Mouse (Mus musculus) layer of hippocampus, adult 11-12 months (tissue): ENCODE measurements around the gene 5031439G07Rik.
A peak's percentile ranks its signal among the peaks of the same experiment; 100 is the strongest.

Experiments
- DNase-seq: peaks from one replicate; pipeline ENCODE4 v3.0.0; 2022; ENCODE audit warnings: low spot score

Gene 5031439G07Rik

DNA sequence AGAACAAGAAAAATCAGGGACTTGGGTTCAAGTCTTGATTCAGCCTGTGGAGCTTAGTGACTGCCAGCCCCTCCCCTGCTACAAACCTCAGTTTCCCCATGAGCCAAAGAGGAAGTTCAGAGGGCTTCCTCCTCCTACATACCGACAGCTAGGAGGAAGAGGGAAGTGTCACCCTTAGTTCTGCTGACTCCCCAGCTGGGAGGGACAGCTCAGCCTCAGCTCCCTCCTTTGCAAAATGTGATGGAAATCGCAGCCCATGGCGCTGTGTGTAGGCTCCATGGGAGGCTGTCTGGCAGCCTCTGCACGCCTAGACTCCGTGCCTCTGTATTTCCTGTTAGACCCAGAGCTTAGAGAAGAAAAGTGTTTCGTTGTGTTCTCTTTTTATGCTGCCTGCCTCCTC is 6.1 kb upstream of the 5031439G07Rik start:
- DNase-seq: no peak

- no peak for DNase-seq
Measured at GRCm38 (mm10) chr15:84989771-84990170, 1.4 kb upstream of the 5031439G07Rik start.

DNA sequence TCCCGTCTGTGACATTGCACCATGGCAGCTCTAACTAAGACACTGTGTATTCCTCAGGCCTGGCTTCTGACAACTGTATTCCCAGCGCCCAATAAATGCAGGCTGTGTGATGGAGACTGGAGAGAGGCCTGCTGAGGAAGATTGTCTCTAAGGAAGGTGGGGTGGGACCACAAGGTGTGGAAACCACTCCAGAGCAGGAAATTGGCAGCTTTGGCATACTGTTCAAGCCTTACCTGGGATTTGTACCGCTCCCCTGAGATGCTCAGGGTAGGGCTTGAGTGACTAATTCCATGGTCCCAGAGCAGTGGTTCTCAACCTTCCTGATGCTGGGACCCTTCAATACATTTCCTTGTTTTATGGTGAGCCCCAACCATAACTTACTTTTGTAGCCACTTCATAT is 747 bp upstream of the 5031439G07Rik start:
- DNase-seq: no peak

DNA sequence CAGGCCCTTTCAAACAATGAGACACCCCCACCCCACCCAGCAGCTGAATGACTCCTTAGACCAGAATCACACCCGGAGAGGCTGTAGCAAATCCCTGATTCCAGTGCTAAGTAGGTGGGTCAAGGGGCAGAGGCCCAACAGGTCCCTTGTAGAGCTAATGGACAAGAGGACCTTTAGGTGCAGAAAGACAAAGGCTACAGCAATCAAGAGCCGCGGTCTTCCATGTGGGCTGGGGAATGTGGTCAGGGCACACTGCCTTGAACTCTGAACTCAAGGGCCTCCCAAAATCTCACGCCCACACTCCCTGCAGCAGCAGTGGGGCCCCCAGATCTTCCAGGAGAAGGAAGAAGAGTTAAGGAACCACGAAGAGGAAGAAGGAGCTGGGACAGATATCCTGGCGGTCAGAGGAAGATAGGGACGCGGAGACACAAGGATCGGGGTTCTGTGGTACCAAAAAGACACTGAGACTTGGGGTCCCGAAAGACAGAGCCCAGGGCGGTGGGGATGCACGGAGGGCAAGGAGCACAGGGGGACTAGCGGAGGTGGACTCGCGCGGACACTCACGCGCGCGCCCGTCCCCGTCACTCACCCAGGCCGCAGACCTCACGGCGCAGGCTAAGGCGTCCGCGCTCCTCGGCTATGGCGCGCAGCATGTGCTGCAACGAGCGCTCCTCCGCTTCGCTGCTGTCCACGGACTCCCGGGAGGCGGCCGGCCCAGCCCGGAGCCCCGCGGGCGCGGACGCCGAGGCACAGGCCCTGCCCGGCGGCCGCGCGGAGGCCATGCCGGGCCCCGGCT is 1.1 kb downstream of the 5031439G07Rik start:
- no peak for DNase-seq

DNA sequence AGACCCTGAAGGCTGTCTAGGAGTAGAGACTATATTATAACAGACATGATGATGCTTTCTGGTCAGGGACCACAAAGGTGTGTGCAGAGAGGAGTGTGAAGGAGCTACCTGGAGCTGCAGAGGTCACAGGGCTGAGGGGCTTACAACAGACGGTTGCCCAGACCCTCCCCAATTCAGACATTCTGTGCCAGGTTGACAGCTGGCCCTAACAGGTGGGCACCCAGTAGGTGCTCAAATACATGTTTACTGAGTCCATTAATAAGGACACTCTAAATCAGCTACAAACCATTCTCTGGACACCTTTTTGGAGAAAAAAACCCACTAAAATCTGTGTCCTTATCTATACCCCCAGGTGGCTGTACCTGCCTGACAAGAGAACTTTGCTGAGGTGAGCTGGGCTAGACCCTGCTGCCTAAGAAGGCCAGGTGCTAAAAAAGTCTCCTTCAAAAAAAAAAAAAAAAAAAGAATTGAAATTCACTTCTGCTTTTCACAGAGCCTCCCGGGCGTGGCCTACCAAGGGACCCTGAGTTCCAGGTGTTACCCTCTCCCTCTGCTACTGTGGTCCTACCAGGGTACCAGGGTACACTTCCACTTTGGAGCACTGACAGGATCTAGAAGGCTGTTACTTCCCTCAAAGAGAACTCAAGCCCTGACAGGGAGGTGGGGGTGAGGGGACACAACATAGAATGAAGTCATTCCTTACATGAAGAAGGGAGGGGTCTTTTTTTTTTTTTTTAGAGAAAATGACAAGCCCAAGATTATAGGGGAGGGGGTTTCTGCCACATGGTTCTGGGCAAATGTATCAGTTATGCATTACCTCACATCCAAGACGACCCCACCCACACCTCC is 2.0 kb downstream of the 5031439G07Rik start:
- no peak for DNase-seq

DNA sequence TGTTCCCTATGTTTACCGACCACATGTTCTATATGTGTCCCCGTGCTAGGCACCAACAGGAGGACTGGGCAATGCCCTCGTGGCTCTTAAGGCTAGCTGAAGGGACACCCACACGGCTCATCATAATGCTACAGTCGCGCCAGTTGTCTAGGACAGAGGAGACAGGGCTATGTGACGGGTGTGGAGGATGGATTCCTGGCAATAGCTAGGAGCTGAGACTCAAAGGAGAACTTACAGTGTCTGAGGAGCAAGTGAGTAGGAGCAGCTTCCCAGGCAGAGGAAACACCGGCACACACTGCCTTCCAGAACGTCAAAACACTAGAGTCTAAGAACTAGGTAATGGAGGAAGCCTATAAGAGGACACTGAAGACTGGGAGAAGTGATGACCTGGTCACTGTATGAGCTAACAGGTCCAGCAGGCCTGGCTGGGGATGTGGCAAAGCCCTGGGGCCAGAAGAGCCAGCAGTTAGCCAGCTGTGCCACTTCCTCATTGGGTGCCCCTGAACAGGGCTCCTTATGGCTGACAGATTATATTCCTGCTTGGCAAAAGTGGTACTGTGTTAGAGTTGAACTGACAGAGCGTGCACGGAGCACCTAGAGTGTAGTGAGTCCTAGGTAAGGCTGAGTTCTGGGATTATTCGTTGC is 2.7 kb downstream of the 5031439G07Rik start:
- DNase-seq: no peak

GRCm38 (mm10) chr15:84983721-84984120 is 4.6 kb downstream of the 5031439G07Rik start:
- no peak for DNase-seq

- DNase-seq: no peak
Measured at GRCm38 (mm10) chr15:84982888-84983287, 5.5 kb downstream of the 5031439G07Rik start.

GRCm38 (mm10) chr15:84981609-84982313 is 6.6 kb downstream of the 5031439G07Rik start:
- DNase-seq: no peak

GRCm38 (mm10) chr15:84975729-84976128 is 12.6 kb downstream of the 5031439G07Rik start:
- DNase-seq: peak; percentile 73

DNA sequence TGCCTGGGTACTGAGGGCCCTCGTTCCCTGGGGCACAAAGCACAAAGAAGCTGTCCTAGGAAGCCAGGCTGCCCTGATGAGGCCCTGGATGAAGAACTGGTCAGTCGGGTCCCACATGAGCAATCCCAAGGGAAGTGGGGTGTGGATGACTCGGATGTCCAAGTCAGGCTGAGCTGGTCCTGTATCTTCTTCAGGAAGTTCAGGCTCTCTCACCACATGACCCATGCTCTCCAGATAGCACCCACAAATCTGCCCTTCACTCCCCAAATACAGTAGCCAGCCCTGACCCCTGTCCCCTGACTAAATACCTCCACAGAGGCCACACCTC is 14.8 kb downstream of the 5031439G07Rik start:
- no peak for DNase-seq

- peak; percentile 66 for DNase-seq
Measured at GRCm38 (mm10) chr15:84972860-84973543, 15.3 kb downstream of the 5031439G07Rik start.

- DNase-seq: no peak
Measured at GRCm38 (mm10) chr15:84968534-84968933, 19.8 kb downstream of the 5031439G07Rik start.

- no peak for DNase-seq
Measured at GRCm38 (mm10) chr15:84965575-84966360, 22.6 kb downstream of the 5031439G07Rik start.

- DNase-seq: no peak
Measured at GRCm38 (mm10) chr15:84964771-84965170, 23.6 kb downstream of the 5031439G07Rik start.

DNA sequence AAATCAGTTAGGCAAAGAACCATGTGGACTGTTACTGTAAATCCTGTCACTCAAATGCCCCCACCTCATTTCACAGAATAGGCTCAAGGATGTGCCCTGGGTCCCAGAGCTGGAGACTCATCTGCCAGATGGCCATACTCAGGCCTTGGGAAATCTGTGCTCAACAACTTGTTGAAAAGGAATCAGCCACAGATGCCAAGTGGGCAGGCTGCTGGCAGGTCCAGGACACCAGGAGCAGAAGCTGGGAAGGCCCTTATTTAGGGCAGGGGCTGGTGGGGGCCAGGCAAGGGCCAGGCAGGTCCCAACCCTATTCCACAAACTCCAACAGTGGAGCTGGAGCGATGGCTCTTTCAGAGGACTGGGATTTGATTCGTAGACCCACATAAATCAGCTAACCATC is 25.8 kb downstream of the 5031439G07Rik start:
- no peak for DNase-seq

- peak; percentile 54 for DNase-seq
Measured at GRCm38 (mm10) chr15:84960692-84961091, 27.7 kb downstream of the 5031439G07Rik start.

DNA sequence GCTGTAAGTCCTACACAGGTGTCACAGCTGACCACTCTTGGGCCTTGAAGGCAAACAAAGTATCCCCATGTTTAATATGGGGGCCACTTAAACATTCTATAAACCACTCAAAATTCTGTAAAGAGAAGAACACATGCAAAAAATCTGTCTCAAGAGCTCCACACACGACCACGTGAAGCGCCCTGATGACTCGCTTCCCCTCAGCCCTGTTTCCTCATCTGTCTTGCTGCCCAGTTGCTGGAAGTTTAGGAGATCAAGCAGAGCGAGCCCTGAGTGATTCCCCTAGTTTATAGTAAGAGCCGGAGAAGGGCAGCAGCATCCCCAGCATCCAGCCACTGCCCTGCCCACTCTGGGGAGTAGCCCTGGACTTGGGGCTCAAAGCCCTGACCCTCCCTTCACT is 28.5 kb downstream of the 5031439G07Rik start:
- DNase-seq: no peak

DNA sequence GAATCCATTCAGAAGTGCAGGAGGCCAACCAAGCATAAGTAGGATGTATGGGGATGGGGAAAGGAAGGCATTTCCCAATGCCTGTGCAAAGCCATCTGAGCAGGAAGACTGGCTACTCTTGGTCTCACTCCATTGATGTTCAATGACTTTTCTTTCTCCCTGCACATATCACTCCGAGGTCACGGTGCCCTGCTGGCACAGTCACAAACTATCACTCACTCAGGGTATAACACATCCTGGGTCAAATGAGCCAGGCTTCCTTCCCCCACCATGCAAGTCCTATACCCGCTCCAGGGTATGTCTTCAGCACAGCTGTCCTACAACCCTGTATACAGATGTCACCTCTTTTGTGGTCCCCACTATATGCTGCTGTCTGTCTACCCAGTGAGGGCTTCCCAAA is 30.0 kb downstream of the 5031439G07Rik start:
- no peak for DNase-seq

DNA sequence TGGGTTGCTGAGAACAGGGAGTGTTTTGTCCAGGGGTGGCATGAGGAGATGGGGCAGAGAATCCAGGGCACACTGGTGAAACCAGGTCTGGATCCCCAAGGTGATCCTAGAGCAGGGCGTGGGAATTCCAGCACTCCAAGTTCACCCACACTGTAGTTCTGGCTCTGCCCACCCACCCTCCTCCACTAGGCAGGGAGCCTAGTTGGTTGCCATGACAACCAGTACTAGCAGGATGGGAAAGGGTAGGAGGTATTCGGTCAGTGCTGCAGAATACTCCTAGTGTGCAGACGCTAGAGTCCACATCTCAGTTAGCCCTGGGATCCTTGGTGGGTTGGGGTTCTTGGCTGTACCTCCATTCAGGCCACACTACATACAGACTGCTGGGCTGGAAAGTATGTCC is 30.5 kb downstream of the 5031439G07Rik start:
- peak; percentile 70 for DNase-seq

DNA sequence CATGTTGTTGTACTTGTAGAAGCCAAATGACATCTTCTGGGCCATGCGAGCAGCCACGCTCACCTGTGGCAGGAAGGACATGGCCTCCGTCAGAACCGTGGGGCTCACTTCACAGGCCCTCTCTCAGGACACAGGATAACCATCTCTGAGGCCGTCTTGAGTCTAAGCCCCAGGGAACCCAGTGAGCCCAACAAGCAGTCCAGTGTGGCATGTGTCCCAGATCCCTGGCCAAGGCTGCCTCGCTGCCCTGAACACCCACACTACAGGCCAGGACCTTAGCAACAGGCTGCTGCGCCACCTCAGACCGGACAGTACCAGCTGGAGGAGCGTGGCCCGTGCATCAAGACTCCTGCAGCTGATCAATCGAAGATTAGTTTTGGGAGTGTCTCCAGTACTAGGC is 35.1 kb downstream of the 5031439G07Rik start:
- DNase-seq: no peak
